Mouse (Mus musculus): ENCODE results near the gene Cited2.

Gene Cited2

DNA sequence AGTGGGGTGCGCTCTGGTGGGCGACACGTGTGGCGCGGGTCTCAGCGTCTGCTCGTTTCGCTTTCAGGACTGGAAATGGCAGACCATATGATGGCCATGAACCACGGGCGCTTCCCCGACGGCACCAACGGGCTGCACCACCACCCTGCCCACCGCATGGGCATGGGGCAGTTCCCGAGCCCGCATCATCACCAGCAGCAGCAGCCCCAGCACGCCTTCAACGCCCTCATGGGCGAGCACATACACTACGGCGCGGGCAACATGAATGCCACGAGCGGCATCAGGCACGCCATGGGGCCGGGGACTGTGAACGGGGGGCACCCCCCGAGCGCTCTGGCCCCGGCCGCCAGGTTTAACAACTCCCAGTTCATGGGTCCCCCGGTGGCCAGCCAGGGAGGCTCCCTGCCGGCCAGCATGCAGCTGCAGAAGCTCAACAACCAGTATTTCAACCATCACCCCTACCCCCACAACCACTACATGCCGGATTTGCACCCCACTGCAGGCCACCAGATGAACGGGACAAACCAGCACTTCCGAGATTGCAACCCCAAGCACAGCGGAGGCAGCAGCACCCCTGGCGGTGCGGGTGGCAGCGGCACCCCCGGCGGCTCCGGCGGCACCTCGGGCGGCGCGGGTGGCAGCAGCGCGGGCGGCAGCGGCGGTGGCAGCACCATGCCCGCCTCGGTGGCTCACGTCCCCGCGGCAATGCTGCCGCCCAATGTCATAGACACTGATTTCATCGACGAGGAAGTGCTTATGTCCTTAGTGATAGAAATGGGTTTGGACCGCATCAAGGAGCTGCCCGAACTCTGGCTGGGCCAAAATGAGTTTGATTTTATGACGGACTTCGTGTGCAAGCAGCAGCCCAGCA lies 1.1 kb downstream of the Cited2 start:
- DNase-seq, result peak; percentile 69 to 71

DNA sequence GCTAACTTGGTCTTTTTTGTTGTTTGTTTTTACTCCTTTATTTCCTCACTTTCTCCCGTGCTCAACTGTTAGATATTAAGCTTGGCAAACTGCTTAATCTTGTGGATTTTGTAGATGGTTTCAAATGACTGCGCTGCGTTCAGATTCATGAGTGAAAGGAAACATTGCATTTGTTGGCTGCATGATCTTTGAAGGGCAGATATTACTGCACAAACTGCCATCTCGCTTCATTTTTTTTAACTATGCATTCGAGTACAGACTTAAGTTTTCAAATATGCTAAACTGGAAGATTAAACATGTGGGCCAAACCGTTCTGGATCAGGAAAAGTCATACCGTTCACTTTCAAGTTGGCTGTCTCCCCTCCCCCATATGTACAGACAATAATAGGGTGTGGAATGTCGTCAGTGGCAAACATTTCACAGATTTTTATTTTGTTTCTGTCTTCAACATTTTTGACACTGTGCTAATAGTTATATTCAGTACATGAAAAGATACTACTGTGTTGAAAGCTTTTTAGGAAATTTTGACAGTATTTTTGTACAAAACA lies 2.1 kb downstream of the Cited2 start:
- peak; percentile 10 to 43 for DNase-seq

- DNase-seq, result peak; percentile 6 to 32
These were observed 2.8 kb downstream of the Cited2 start for GRCm38 (mm10) chr10:17725644-17726372.

- peak; percentile 21 to 59 for DNase-seq
These were observed 3.3 kb downstream of the Cited2 start for GRCm38 (mm10) chr10:17726373-17726720.

GRCm38 (mm10) chr10:17727161-17727925 lies 4.3 kb downstream of the Cited2 start:
- DNase-seq, result peak; percentile 42 to 69

- peak; percentile 33 to 61 for DNase-seq
These were observed 4.9 kb downstream of the Cited2 start for GRCm38 (mm10) chr10:17727926-17728279.

DNA sequence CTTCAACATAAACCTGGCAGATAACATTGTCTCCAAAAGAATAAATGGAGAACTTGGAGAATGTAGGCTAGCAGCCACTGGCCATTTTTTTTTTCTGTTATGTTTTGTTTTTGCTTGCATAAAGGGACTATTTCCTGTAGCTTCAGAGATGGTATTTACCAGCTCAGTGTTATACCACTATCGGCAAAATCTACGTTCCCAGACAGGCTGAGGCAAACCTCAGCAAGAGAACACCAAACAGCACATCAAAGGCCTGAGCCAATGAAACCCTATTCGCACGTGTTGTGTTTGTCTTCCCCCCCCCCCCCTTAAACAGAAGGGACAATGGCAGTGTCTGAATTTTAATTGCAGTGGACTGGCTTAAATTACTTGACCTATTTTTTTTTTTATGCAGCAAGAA lies 5.7 kb downstream of the Cited2 start:
- no peak for DNase-seq

- peak; percentile 10 to 12 for DNase-seq
These were observed 6.5 kb downstream of the Cited2 start for GRCm38 (mm10) chr10:17729476-17729875.

DNA sequence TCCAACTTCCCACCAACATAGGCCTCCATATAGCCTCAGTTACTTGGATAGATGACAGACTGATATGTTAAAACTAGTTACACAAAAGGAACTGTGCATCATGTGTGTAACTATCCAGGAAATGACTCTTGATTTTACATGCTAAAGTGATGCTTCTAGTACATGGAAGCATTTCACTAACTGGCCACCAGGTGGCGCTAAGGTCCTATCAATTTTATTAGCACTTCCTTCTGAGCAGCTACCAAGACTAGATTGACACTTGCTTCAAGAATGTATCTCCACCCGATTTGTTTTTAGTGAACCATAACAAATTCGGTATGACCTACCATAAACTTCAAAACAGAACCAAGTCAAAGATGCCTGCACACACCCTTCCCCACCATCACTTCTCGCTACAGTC lies 10.0 kb downstream of the Cited2 start:
- peak; percentile 88 to 90 for DNase-seq

- DNase-seq, result no peak
These were observed 19.6 kb downstream of the Cited2 start for GRCm38 (mm10) chr10:17742581-17742980.

GRCm38 (mm10) chr10:17752478-17752877 lies 29.5 kb downstream of the Cited2 start:
- no peak for DNase-seq

GRCm38 (mm10) chr10:17759772-17760171 lies 36.8 kb downstream of the Cited2 start:
- DNase-seq, result no peak

DNA sequence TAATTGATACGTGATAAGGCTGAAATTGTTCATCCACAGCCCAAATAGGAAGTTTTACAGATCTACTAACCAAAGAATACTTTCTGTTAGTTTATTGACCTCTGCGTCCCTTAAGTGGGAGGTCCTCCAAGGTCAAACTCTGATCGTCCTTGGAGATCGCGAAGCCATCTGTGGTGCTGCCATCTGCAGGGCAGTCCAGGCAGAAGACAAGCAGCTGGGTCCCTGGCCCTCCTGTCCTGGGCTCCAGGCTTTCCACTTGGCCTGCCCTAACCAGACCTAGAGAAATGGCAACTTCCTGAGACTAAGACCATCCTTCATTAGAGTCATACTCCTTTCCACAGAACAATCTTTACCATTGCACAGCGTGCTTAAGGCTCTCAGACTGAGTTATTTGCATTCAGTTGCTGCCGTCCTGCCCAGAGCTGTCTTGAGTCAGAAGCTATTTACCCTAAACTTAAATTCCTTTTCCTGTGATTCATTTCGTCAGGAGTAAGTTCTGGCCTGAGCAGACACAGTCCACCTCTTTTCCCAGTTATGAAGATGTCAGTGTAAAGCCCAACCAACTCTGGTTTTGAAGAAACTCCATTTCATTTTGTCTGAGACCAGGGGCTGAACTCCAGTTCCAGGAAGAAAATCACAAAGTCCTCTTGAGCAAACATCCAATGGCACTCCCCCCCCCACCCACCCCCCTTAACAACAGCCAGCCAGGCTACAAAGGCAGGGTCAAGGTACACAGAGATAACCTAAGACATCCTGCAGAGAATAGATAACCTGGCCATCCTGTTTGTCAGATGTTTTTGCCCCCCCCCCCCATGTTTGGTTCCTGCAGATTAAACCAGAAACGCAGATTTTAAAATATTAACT lies 38.0 kb downstream of the Cited2 start:
- DNase-seq, result peak in 1 of 2 experiments; percentile 3

- no peak for DNase-seq
These were observed 38.6 kb downstream of the Cited2 start for GRCm38 (mm10) chr10:17761652-17762051.

DNA sequence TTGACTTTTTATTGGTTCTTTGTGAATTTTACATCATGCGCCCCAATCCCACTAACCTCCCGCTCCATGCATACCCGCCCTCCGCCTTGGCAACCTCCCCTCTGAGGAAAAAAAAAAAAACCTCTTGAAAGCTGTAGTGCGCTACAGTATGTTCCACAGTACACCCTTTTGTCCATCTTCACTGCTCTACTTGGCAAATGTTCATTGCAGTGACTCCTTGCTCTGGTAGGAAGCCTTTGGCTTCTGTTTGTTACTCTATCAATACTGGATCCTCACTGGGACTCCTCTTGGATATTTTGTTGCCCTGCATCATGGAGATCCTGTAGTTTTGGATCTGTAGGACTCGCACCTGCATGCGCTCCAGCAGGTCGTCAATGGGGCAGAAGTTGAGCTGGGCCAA lies 39.9 kb downstream of the Cited2 start:
- DNase-seq, result no peak

DNA sequence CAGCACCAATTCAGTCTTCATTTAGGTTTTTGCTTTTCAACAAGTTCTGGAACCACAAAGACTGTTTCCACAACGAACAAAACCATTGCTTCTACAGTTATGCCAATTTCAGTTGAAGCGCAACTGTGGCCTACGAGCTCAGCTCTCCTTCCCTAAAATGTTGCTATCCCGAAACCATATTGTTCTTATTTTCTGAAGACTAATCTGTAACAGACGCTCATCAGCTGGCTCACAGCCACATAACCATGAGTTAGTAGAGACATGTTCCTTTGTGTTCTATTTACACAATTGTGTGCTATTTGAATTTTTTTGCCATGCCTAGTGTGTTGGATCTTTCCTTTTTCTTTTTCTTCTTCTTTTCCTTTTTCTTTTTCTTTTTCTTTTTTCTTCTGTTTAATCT lies 46.8 kb downstream of the Cited2 start:
- no peak for DNase-seq

- no peak for DNase-seq
These were observed 49.3 kb downstream of the Cited2 start for GRCm38 (mm10) chr10:17772364-17772763.

DNA sequence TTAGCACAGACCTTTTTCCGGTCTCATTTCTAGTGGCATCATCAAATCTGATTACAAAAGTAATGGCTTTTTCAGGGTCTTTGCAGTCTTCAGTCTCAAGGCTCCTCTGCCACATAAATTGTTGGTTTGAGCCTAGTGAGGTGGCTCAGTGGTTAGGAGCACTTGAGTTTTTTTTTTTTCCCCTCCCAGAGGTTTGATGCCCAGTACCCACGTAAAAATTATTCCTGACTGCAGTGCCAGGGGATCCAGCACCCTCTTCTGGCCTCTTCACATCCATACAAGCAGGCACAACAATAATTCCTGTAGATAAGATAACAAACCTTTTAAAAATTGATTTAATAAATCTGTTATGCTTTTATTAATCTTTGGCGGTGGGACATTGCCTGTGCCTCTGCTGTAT lies 51.3 kb downstream of the Cited2 start:
- no peak for DNase-seq

DNA sequence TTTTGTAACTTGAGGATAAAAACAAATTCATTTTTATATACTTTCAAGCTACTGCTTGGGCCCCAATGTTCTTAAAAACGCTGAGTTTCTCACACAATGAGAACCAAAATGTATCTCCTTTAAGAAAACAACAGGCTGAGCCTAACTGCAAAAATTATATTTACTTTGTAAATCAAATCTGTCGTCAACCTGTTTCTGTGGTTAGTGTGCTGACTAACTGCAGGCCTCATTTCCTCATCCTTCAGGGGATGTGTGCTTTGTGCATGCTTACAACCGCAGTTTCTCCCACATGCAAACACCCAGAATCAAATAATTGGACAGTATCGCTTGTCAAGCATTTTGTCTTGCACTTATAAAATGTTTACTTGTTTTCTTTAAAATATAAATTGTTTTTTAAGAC lies 52.1 kb downstream of the Cited2 start:
- DNase-seq, result no peak

Measured in cerebellum, postnatal 14 days (tissue).